Mouse (Mus musculus) heart, adult 11 months (tissue): ENCODE data around the gene Capn8.
A peak's percentile ranks its signal among the peaks of the same experiment; 100 is the strongest.
"Not testable (repeated sequence)": the region's sequence is repeated elsewhere in the genome, so short reads cannot be mapped to it uniquely, and the experiment has no call there.

Experiments
- DNase-seq: peaks from one replicate; pipeline ENCODE4 v3.0.0; 2022

Gene Capn8

GRCm38 (mm10) chr1:182618200-182618947, 53.6 kb downstream of the Capn8 start:
- DNase-seq: no peak

- DNase-seq: no peak
Observed at GRCm38 (mm10) chr1:182620470-182620869, 55.7 kb downstream of the Capn8 start.

- no peak for DNase-seq
Observed at GRCm38 (mm10) chr1:182621256-182621655, 56.4 kb downstream of the Capn8 start.

- DNase-seq: no peak
Observed at GRCm38 (mm10) chr1:182626197-182626596, 61.4 kb downstream of the Capn8 start.

- DNase-seq: no peak
Observed at GRCm38 (mm10) chr1:182629228-182629627, 64.4 kb downstream of the Capn8 start.

- no peak for DNase-seq
Observed at GRCm38 (mm10) chr1:182633712-182634294, 69.0 kb downstream of the Capn8 start.

- no peak for DNase-seq
Observed at GRCm38 (mm10) chr1:182639016-182639415, 74.2 kb downstream of the Capn8 start.

- DNase-seq: no peak
Observed at GRCm38 (mm10) chr1:182639456-182639855, 74.6 kb downstream of the Capn8 start.

GRCm38 (mm10) chr1:182640094-182640493, 75.3 kb downstream of the Capn8 start:
- DNase-seq: no peak

- DNase-seq: no peak
Observed at GRCm38 (mm10) chr1:182642779-182643178, 78.0 kb downstream of the Capn8 start.

- DNase-seq: not testable (repeated sequence)
Observed at GRCm38 (mm10) chr1:182644418-182644817, 79.6 kb downstream of the Capn8 start.

GRCm38 (mm10) chr1:182645211-182645668, 80.4 kb downstream of the Capn8 start:
- no peak for DNase-seq

GRCm38 (mm10) chr1:182646796-182647195, 82.0 kb downstream of the Capn8 start:
- no peak for DNase-seq

- DNase-seq: no peak
Observed at GRCm38 (mm10) chr1:182657760-182658159, 93.0 kb downstream of the Capn8 start.

- DNase-seq: no peak
Observed at GRCm38 (mm10) chr1:182660365-182660764, 95.6 kb downstream of the Capn8 start.

- DNase-seq: peak; percentile 94
Observed at GRCm38 (mm10) chr1:182663671-182664070, 98.9 kb downstream of the Capn8 start.

GRCm38 (mm10) chr1:182664841-182665240, 100.0 kb downstream of the Capn8 start:
- DNase-seq: no peak

GRCm38 (mm10) chr1:182667281-182667680, 102.5 kb downstream of the Capn8 start:
- no peak for DNase-seq

- peak; percentile 95 for DNase-seq
Observed at GRCm38 (mm10) chr1:182669741-182670140, 104.9 kb downstream of the Capn8 start.

- peak; percentile 97 for DNase-seq
Observed at GRCm38 (mm10) chr1:182670563-182671342, 105.9 kb downstream of the Capn8 start.

GRCm38 (mm10) chr1:182671343-182671624, 106.5 kb downstream of the Capn8 start:
- peak; percentile 90 for DNase-seq

GRCm38 (mm10) chr1:182675346-182675745, 110.5 kb downstream of the Capn8 start:
- DNase-seq: no peak

GRCm38 (mm10) chr1:182678151-182678550, 113.3 kb downstream of the Capn8 start:
- no peak for DNase-seq

- DNase-seq: no peak
Observed at GRCm38 (mm10) chr1:182679169-182679568, 114.4 kb downstream of the Capn8 start.
